Mouse (Mus musculus): ENCODE measurements around the gene Kcnj12.

The Kcnj12 gene

GRCm38 (mm10) chr11:61111472-61111871 lies 89.1 kb downstream of the Kcnj12 start:
- no peak for DNase-seq

- DNase-seq = no peak
Measured at GRCm38 (mm10) chr11:61112323-61112995, 90.1 kb downstream of the Kcnj12 start.

GRCm38 (mm10) chr11:61116226-61116625 lies 93.9 kb downstream of the Kcnj12 start:
- no peak for DNase-seq

- no peak for DNase-seq
Measured at GRCm38 (mm10) chr11:61119996-61120583, 97.7 kb downstream of the Kcnj12 start.
